Mouse (Mus musculus) left cerebral cortex, adult 6 months (tissue): Measurements from ENCODE around the gene Birc7. TPM values are rescaled to one million over a fixed set of nuclear protein-coding genes. Genes with fewer than 3 reads are reported as not detected.

ENCODE experiments used
- long read RNA-seq, 2 experiments: library from polyadenylated mRNA; unstranded; transcript quantifications; one replicate each; pipeline ENCODE4 v2.0.0; 2019 to 2020
- polyA plus RNA-seq: library from polyadenylated mRNA; unstranded; fragments of <200 nt; fragmentation: Nextera tagmentation; gene quantifications from 2 replicates; pipeline ENCODE4 v1.2.3, GENCODE M21; 2021

The Birc7 gene
- polyA plus RNA-seq = 0.17 and 0.36 TPM in 2 replicates
- long read RNA-seq, experiment 1 = 0 reads
- long read RNA-seq, experiment 2 = 0 reads

DNA sequence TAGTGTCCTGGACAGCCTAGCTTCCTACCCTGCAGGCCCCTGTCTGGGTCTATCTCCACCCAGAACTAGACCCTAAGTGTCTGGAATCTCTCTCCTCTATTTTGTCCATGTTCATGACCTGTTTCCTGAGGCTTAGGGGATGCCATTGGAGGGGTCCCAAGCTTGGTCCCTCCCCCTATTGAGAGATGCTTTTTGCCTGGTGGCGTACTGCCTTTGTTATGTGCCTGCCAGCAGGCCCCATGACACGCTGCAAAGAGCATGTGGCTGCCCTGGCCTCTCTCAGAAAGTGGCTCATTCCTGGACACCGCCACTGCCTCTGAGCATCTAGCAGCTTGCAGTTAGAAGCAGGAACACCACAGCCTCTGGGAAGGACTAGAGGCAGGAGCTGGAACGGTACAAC lies at the start of gene Birc7:
Birc7 (plus strand) TSS at position 301 of the 400 bp plus-strand sequence.

DNA sequence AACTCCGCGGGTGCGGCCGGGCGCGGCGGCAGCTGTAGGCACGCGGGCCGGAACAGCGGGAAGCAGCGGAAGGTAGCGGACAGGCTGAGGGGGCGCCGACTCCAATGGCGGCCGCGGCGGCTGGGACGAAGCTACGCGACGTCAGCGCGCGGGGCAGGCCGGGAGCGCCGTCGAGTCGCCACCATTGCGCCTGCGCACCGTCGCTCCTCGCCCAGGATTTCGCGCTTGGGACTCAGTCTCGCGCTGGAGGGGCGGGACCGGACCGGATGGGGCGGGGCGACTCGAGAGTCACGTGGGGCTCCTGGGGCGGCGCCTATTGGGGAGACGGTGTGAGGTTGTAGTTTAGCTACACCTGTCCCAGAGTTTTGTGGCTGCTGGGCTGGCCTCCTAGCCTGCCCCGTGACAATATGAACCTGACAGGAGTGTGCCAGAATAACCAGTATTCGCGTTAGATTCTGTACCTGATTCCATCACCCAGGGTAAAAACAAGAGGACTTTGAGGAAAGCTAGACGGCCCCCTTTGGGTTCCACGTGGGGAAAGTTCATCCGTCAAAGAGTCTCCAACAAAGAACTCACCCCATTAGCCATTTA lies 7.9 kb upstream of the Birc7 start, which contains the start of gene Ythdf1:
Ythdf1 (minus strand) TSS at position 140 of the 591 bp plus-strand sequence.

DNA sequence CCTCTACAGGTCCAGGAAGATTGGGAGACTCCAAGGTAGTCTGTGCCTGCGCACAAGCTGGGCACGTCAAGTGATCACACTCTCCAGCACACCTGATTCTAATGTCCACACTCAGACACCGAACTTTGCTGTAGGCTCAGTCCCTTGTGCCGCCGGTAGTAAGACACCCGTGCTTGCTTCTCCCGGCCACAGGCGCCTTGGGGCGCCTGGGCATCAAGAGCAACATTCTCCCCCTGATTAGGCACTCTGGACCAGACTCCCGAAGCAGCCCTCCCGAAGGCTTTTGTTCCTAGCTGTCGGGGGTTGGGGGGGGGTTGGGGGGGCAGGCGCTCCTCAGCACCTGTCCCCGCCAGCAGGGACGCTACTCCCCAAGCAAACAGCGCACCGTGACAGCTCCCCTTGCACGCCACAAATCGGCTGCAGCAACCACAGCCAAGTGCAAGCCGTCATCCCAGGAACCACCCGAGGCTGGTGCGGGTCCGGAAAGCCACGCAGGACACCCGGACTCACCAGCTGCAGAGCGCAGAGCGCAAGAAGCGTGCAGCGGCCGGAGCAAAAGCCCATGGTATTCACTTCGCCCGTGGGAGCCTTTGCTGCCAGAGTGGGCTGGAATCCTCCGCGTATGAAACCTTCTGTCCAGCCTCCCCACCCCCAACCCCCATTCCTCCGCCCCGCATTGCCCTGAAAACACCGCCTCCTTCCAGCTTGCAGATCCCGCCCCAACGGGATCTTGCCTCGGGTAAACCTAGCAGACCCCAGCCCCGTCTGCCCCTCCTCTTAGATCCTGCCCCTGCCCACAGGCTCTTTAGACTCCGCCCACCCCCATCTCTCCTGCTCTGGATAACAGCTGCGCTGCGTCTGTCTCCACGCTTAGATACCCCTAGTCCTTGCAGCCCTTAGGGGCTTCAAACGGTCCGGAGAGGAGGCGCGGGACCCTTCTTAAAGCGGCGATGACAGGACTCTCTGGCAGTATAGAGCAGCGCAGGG lies 25.5 kb downstream of the Birc7 start, which contains the start of gene Nkain4:
Nkain4 (minus strand) TSS at position 639 of the 987 bp plus-strand sequence.

DNA sequence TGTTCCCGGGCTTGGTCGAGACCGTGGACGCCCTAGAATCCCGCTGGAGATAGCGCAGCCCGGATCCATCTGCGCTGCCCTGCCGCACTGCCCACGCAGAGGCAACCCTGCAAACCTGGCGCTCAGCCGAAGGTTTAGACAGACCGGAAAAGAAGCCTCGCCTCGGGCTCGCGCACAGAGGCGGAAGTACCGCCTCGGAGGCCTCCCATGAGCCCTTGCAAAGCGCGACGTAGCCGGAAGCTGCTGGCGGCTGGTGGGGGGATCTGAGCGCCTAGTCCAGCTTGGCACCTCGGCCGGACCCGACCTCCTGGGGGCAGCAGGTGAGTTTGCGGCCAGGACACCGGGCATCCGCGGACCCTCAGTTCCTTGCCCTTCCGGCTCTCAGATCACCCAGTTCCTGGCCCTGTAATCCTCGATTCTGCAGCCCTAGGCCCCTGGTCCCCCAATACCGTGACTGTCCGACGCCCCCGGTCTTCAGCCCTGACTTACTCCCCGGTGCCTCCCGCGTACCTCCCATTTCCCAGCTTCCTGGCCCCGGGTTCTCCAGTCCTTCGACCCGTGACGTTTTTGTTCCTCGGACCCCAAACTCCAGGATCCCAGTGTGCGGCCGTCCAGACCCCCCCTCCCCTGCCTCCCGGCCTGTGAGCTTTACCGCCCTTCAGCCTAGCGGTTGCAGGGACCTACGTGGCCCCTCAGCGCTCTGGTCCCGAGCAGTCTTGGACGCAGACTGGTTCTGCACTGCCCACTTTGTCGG lies 38.4 kb downstream of the Birc7 start, which contains the start of gene Arfgap1:
Arfgap1 (plus strand) TSS at position 216 of the 754 bp plus-strand sequence.

Other genes starting within 250 kb of the Birc7 start
- 11.7 and 13.1 TPM in 2 replicates for gene Dido1, start 219.0 kb upstream of the Birc7 start, polyA plus RNA-seq
- gene Gid8, start 218.9 kb upstream of the Birc7 start, polyA plus RNA-seq = 30.0 and 44.9 TPM in 2 replicates
- 0.26 TPM in 1 of 2 replicates, not detected in the other for gene Slc17a9, start 203.8 kb upstream of the Birc7 start, polyA plus RNA-seq
- gene Bhlhe23, start 152.1 kb upstream of the Birc7 start, polyA plus RNA-seq = not detected in 2 replicates
- gene Ythdf1, start 8.1 kb upstream of the Birc7 start, polyA plus RNA-seq = 5.8 and 19.1 TPM in 2 replicates
- 129 and 140 TPM in 2 replicates for gene Nkain4, start 25.7 kb downstream of the Birc7 start, polyA plus RNA-seq
- 92.6 and 118 TPM in 2 replicates for gene Arfgap1, start 38.2 kb downstream of the Birc7 start, polyA plus RNA-seq
- 0.10 and 0.13 TPM in 2 replicates for gene Col20a1, start 57.5 kb downstream of the Birc7 start, polyA plus RNA-seq
- gene Chrna4, start 114.5 kb downstream of the Birc7 start, polyA plus RNA-seq = 15.1 and 25.9 TPM in 2 replicates
- 23.0 and 89.4 TPM in 2 replicates for gene Kcnq2, start 206.3 kb downstream of the Birc7 start, polyA plus RNA-seq
- 219 and 425 TPM in 2 replicates for gene Eef1a2, start 228.0 kb downstream of the Birc7 start, polyA plus RNA-seq